Mouse (Mus musculus): Measurements from ENCODE around the gene Pim3.

DNA sequence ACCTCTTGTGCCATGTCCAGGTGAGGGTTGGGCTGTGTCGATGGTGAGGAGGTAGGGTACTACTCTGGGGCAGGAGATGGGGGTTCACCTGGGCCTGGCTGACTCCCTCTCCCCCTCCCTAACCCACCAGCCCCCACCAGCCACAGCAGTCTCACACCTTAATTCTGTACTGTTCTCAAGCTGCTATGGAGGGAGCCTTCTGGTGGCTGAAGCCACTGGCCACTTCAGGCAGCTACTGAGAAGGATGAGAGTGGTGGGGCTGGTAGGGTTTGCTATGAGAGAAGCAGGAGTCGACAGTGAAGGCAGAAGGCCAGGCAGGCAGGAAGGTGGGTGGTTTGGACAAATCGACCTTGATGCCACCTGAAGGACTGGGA lies 19.7 kb upstream of the Pim3 start:
- TF ChIP-seq USF1 (IDR thresholded peaks at IDR 0.05; ENCODE audit: low read depth): no peak
- TF ChIP-seq CTCF (IDR thresholded peaks at IDR 0.05; ENCODE audit: control insufficient read depth, insufficient read depth, insufficient read length): no peak
- no peak for TF ChIP-seq MAX (IDR thresholded peaks at IDR 0.05)
- no peak for TF ChIP-seq MYOG (IDR thresholded peaks at IDR 0.05; ENCODE audit: control insufficient read depth, extremely low read depth, insufficient read length)
- no peak for TF ChIP-seq CEBPB (IDR thresholded peaks at IDR 0.05; ENCODE audit: low read depth)

All from C2C12 (cell line).